Mouse (Mus musculus) ZHBTc4 (cell line): Measurements from ENCODE around the gene Gca.

ENCODE experiments used
- DNase-seq: peaks from one replicate; pipeline ENCODE4 v3.0.0-alpha.2; 2011; ENCODE audit warnings: low read depth, low spot score

Gca gene

DNA sequence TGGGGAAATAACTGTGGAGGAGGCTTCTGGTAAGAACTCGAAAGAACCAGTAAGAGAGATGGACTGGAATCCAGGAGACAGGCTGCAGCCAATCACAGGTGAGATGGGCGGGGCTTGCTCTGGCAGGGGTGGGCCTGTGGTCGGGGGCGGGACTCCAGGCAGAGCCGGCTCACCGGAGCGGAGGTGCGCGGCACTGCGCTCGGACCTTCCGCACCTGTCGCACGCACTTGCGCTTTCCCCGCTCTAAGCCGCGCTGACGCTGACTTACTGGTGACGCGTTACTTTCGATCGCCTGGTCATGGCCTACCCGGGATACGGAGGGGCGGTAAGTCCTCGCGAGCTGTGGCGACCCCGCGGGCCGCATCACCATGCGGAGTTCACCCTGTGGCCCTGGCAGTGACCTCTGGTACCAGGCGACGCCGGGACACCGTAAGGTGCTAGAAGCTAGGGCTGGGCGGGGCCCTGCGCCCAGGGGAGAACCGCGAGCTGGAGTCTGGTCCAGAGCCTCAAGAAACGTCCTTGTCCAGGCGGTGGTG, at the start of gene Gca:
Gca (plus strand) TSS at position 151 of the 536 bp plus-strand sequence.
- peak; percentile 95 for DNase-seq

DNA sequence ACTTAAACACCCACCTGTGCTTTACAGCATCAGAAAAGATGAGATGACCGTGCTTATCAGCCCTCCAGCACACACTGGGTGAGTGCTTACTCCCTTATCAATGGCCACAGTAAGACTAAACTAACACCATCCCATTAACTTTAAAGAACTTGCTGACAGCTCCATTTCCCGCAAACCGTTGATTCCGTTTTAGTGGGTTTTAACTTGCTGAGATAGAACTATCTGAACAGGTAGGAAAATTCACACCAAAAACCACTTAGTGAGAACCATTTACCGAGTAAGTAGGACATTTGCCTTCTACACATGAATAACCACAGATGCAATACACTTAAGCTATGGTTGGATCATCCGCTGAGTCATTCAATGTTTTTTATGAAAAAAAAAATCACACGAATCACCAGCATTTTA, 45.1 kb upstream of the Gca start:
- no peak for DNase-seq

DNA sequence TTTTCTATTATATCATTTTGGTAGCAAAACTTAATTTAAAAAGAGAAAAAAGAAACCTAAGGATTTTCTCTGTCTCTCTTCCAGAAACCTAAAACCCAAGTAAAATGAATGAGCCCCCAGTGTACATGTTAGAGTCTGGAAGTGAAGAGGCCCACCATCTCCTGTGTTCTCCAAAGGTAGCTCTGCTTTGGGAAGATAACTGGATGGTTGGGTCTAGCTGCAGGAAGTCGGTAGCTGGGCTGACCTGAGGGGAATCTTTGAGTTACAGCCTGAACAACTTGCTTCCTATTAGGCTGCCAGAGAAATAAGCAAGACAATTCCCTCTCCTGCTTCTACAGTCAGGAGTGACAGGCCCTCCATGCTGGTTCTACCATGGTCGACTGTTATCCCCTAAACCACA, 44.4 kb upstream of the Gca start:
- DNase-seq = no peak

DNA sequence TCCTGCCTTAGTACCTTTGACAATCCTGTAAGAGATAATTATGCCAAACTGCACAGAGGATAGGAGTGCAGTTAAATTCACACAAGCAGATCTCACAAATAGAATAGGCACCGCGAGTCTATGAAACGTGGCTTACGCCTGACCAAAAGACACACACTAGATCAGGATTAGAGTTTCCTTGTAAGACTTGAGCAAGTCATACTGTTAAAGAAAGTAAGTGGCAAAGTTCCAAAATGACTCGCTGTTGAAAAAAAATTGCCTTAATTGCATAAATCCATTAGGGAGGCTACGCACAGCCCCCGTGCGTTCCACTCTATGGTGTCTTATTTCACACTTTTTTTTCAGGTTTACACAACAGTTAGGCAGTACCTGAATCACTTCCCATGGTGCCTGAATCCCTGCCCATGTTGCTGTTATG, 41.1 kb upstream of the Gca start:
- DNase-seq = no peak

DNA sequence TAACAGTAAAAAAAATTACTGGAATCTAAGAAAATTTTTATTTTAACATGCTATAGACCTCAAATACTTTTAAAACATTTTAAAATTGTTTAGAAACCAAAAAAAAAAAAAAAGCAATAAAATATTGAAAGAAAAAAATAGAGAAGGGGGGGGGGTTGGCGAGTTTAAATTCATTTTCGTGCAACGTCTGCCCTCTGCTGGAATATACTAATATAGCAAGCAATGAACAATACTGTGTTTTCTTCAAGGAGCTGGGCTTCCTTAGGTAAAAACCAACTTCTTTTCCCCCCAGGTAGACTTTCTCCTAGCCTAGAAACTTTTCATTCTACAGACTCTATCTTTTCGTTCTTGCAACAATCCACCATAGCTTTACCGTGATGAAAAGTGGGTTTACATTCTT, 36.4 kb upstream of the Gca start:
- peak; percentile 18 for DNase-seq

DNA sequence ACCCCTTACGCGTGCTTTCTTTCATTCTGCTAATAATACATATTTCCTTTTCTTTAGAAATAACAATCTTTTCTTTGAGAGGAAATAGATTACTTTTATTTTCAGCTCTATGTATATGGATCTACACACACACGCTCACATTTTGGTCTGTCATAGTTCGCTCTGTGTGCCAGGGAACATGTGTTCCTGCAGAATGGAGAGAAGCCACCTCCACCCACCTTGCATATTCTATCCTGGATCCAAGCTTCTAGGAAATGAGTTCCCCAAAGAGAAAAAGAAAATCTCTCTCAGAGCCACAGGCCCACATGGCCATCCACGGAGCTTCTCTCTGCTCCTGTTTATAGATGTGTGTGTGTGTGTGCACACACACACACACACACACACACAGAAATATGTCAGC, 35.7 kb upstream of the Gca start:
- no peak for DNase-seq

DNA sequence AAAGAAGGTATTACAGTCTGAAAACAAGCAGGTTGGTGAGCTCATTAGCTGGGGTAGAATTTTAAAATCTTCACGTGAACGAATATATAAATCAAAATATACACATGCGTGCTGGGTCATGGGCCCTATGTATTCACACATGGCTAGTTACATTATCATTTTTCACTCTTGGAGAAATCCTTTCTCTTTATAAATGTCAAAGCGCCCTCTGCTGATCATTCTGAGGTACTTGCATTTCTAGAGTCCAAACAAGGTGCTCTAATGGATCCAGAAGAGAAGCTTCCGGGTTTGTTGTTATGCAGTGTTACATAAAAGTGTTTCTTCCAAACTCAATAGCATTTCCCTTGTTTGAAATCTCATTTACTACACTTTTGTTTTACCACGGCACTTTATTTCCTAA, 33.6 kb upstream of the Gca start:
- DNase-seq = peak; percentile 53

DNA sequence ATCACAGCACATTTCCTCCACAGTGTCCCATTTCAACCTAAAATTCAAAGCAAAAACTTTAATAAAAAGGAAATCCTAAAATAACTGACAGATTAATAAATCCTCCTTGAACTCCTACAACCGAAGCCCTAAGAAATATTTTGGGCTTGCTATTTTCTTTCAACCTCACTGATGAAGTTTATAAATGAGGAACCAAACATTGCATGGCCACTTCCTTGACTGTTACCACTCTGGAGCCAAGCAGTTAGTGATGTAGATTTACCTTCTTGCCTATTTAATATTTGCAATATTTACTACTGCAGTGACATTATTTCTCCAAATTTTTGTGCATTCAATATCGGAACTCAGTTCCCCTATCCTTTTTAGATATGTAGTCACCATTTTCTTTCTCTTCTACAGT, 24.2 kb upstream of the Gca start:
- no peak for DNase-seq

DNA sequence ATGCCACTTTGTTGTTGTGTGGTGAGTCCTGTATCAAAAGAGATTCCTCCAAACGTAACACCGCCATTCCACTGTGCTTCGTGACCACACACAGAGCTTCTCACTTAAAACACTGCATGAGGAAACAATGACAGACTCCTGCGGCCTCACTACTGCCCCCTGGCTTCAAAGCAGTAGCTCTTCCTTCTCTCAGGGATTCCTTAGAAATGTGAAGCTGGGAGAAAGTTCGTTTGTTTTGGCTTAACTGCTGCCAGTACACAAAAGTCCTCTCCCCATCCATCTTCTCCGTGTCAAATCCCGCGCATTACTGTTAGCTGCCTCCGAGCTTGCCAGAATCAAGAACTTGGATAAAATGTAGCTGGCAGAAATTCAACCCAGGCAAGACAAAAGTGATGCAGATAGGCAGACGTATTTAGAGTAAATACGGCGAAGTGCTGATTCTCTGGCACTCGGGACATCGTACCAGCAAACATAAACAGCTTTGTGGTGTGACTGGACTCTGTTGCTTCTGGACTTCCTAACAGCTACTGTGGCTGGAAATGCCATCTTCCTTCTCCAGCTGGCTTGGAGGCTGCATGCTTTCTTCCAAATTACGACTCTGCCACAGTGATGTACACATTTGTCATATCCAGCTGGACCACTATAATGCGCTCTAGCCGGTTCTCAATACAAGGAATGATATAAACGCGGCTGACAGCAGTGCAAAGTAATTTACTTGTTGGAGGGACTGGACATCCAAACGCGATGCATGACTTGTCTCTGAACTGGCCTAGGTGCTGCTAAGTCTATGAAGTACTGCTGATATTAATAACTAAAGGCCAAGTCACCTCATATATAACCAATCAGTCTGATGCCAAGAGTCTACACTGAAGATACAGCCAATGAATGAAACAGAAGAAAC, 20.4 kb upstream of the Gca start:
- peak; percentile 70 for DNase-seq

DNA sequence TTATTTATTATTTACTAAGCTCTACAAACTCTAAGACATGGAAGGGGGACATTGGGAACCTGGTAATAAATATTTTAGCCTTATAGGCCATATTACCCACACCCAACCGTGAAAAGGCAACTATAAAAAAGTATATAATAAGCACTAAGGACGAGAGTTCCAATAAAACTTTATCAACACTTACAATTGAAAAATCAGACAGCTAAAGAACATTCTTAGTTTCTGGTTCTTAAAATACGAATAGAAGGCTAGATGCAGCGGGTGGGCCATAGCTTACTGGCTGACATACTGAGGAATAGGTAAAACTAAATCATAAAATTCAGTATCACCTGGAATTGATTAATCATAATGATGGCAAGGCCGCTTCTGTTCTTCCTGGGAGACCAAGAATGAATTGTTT, 19.2 kb upstream of the Gca start:
- no peak for DNase-seq

DNA sequence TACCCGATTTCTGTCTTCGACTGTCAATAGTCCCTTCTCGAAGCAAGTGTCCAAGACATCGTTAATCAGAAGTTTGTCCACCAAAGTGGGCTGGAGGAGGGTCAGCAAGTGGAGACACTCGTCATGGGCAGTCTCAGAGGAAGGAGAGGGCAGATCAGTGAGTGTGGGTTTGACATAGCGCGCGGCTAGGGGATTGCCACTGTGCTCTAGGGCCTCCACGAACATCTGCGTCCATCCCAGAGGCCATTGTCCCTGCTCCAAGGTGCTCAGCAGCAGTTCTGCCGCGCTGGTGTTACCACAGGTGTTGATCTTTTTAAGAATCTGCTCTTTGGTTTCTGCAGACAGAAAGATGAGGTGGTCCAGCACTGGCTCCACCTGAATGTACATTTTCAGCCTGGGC, 18.6 kb upstream of the Gca start:
- no peak for DNase-seq

DNA sequence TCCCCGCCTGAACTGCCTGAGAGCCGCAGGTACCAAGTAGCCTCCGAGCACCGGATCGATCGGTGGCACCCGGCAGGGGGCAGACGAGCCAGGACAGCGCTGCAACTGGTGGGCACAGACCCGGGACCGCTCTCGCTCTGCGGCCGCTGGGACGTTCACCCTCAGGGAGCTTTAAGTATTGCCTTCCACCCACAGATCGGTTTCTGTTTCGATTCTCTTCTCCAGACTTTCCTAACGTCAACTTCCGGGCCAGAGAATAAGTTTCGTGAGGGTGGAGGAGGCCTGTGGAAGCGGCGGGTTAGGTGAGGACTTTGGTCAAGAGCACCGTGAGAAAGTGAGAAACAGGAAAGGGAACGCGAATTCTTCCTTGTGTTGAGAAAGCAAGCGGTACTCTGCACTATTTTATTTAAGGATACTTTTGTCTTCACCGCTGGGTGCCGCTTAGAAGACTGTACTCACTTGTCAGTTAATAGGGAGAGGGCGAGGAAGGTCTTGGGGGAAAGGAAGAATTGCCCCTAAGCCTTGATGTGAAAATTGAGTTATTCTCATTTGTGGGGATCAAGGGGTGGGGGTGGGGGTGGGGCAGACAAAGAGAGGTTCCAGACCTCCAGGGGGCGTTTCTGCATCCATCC, 18.0 kb upstream of the Gca start, which contains the start of gene Ifih1:
Ifih1 (minus strand) TSS at position 242 of the 632 bp plus-strand sequence.
- DNase-seq = peak; percentile 46

DNA sequence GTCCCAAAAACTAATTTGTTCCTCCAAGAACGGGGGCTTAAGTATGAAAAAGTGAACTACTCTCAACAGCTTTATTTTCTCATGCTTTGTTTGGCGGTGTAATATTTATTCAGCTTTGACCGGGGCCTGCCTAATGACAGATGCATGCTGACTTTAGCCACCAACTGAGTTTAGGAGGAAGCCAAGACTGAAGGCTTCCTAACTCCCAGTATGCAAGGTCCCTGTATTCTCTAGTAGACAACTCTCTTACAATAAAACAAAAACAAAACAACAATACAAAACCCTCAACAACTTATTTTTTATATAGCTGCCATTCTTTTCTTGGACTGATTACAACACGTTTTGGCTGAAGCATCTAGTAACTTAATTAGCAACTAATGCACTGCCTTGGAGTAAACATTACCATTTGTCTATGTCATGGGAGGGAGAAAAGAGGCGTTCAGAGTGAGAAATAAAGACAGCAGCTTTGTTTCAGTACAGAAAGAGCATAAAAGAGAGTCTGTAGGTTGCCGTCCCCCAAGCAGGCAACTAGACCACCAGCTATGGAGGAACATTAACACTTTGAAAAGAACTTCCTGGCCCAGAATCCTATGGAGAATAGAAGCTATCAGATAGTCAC, 17.3 kb upstream of the Gca start:
- DNase-seq = no peak

DNA sequence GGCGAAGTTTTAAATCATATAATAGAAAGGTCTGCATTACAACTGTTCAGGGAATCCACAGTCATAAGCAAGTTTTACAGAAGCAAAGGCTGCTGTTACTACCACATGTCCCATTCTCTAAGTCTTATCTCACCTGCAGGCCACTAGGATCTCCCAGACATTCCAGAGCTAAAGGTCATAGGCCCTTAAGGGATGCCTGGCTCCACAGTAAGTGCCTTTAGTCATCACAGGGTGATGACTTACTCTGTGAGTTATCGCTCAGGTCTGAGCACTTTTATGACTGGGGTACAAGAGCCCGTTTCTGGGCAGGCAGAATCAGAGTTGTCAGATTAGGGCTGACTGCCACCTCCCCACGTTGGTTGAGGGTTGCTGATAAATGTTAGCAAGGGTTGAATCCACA, 12.2 kb upstream of the Gca start:
- no peak for DNase-seq

DNA sequence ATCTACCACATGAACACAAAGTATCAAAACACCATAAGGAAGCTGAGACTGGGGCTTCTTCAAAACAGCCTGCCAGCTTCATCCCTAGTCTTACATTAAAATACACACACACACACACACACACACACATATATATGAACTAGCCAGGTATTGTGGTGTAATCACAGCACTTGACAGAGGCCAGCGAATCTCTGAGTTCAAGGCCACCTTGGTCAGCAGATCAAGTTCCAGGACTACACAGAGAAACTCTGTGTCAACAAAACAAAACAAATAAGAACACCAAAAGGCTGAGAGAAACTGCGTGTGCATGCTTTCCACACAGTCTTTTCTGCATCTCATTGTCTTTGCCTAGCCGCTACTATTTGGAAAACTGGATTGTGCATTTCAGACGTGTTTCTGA, 11.6 kb upstream of the Gca start:
- DNase-seq = no peak

DNA sequence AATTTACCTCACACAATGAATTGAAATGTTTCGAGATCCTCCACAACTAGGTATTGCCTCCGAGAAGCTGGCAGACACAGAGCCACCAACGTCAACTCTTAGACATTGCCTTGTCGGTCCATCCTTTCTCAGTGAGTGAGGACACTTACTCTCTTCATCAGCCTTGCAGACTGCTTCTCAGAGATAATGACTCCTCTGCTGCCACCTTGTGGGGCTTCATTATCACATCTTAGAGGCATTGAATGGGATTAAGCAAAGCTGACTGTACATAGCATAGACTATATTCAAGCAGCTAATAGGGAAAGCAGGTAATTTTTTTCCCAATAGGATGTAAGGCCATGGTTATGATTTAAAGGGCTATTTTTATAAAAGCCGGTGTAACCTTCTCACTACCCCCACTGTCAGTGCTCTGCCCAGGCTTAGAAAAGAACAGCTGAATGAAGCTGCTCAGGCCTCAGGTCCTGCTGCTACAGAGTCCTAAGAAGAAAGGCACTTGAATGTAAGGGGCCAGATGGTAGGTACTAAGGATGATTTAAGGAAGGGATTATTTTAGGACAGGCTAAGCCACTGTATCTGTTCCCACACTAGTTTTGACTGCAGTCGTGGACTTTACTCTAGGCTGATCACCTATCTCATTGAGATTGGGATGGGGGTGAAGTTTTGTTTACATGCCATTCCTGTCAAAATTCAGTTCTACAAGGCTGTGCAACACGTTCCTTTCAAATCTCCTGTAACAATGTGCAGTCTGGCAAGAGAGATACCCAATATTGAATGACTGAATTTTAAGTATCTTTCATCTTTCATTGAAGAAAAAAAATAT, 9.4 kb upstream of the Gca start:
- DNase-seq = peak; percentile 60

DNA sequence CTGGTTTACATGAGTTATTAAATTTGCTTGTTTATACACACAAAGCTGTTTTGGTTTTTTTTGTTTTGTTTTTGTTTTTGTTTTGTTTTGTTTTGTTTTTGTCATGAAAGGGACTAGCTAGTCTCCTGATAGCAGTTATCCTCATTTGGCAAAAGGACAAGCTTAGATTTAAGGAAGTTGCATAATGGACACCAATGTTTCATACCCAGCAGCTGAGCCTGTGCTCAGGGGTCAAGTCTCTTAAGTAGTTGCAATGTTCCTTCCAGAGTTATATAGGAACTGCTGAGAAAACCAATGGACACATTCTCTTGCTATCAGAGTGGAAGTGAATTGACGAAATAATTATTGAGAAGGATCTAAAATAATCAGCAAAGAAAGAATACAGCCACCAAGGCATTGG, 8.0 kb upstream of the Gca start:
- no peak for DNase-seq

DNA sequence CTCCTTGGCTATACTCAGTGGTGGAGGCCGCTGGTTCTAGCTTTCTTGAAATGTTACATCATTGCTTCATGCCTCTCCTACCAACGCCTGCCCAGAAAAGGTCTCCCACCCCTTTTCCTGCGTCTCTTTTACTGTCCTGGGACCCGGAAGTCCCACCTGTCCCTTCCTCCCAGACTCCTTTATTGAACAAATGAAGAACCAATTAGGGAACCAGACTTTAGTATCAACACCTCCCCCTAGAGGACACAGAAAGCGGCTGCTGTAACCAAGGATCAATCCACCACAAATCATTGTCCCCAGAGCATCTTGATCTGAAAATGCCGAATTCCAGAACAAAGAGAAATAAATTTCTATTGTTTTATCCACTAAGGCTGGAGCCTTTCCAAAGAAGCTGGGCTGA, 3.5 kb upstream of the Gca start:
- DNase-seq = peak; percentile 54

DNA sequence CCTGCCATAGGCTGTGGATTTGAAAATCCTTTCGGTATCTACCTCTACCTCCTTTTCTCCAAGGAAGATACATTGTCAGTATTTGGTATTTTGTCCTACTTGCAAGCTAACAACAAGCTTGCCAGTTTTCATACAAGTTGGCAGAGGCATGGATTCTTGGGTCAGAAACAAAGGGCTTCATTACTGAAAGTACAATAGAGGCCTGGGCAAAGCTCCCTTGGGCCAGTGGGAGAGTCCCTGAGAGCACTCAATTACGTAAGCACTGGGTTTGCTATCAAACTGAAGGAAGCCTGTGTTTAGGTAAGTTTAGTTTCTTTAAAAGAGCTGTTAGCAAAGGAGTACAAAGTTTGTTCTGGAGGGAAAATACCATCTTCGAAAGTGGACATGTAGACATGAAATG, 1.5 kb upstream of the Gca start:
- no peak for DNase-seq

DNA sequence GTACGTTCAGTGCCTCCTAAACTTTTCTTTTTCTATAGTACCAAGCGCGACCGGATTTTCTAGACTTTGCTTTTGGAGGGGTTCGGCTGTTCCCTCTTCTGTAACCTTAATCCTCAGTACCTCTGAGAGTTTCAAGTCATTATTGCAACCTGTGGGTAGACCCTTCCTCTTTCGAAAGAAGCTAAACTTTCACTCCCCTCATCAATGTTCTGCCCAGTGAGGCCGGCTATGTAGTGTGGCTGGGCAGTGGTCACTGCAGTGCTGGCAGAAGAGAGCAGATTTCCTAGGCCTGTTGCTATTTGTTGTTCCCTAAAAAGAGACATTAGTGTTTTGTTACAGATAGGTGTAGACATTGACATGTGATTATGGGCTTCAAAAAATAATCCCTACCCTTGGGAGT, 754 bp downstream of the Gca start:
- DNase-seq = no peak

DNA sequence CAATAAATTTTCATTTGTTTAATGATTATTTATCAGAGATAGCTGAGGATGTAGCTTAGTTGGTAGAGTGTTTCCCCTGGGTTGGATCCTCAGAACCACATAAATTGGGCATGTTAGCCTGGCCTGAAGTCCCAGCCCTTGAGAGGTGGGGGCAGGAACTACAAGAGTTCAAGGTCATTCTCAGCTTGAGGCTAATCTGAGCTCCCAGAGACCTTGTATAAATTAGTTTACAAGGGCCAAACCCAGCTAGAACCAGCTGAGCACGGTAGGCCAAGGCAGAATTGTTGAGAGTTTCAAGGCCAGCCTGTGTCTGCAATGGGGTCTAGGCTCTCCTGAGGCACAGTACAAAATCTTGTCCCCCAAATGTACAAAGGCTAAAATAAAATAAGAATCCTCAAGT, 1.5 kb downstream of the Gca start:
- DNase-seq = peak; percentile 64

DNA sequence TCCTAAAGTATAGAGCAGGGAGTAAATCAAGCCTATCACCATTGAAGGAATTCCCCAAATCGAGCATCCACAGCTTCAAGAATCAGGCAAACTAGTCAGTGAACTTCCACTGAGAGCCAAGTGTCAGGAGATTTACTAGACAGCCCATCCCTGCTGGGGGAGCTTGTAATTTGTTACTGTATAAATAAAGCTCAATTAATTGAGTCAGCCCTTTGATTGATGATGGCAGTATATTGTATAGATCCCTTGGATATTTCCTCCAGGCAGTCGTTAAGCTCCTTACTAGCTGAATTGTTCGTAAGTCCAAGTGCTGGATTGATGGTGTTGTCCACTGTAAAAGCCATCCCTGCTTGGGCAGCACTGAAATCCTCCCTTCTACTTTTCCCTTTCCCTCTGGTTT, 5.8 kb downstream of the Gca start:
- DNase-seq = no peak
